ENCODE assay signal across 9 mouse cellular contexts in genomic region chr1:39025142-39025541, GRCm38 (mm10). TPM values are rescaled to one million over a fixed set of nuclear protein-coding genes. Genes with fewer than 3 reads are reported as not detected.
DNase-seq lines count a peak whose midpoint lies in the region; ATAC-seq lines count a peak whose summit lies in the region.
"Had no signal": no experiment of that assay in that cellular context is flagged by ENCODE, and none has a peak within 500 bp of the region (broad histone marks: within the 10 kb centered on the region; RNA-seq: fewer than 3 reads in every experiment).

No protein-coding gene starts in this region.

- no peaks in the 10 kb centered on the region for H3K27me3 ChIP-seq in hindbrain, embryonic 11.5 days (ENCODE audit: control insufficient read depth, insufficient read depth, low read length)
- H3K27me3 ChIP-seq in hindbrain, embryonic 12.5 days, result peaks cover 7% of the 10 kb centered on the region
- 0 out of 2 replicates have a peak, but pooled peaks cover 4% of the 10 kb centered on the region for H3K27me3 ChIP-seq in forebrain, embryonic 12.5 days
- no peaks in the 10 kb centered on the region for H3K27me3 ChIP-seq in midbrain, embryonic 16.5 days (ENCODE audit: control insufficient read depth, insufficient read depth, low read depth, low read length)
- H3K27me3 ChIP-seq: embryonic facial prominence, embryonic 15.5 days had no signal

- H3K4me1 ChIP-seq in hindbrain, embryonic 11.5 days (replicated peaks; ENCODE audit: control insufficient read depth, insufficient read depth, low read length), result no peaks in the 10 kb centered on the region
- peaks cover 11% of the 10 kb centered on the region for H3K4me1 ChIP-seq in hindbrain, embryonic 12.5 days
- H3K4me1 ChIP-seq in forebrain, embryonic 12.5 days, result peaks cover 21% of the 10 kb centered on the region
- peaks cover 15% of the 10 kb centered on the region for H3K4me1 ChIP-seq in midbrain, embryonic 16.5 days (ENCODE audit: control insufficient read depth, insufficient read depth, low read length)

- H3K9me3 ChIP-seq in hindbrain, embryonic 11.5 days (ENCODE audit: control insufficient read depth, low read length), result no peaks in the 10 kb centered on the region
- no peaks in the 10 kb centered on the region for H3K9me3 ChIP-seq in hindbrain, embryonic 12.5 days (replicated peaks)
- H3K9me3 ChIP-seq in forebrain, embryonic 12.5 days, result no peaks in the 10 kb centered on the region
- H3K9me3 ChIP-seq in midbrain, embryonic 16.5 days (replicated peaks; ENCODE audit: control insufficient read depth, low read length, poor library complexity, severe bottlenecking), result no peaks in the 10 kb centered on the region
- H3K9me3 ChIP-seq: embryonic facial prominence, embryonic 15.5 days had no signal

- H3K27ac ChIP-seq in hindbrain, embryonic 11.5 days (ENCODE audit: low read depth, low read length), result no peak overlapping the region
- H3K27ac ChIP-seq in hindbrain, embryonic 12.5 days, result no peak overlapping the region
- H3K27ac ChIP-seq in forebrain, embryonic 12.5 days, result no peak overlapping the region
- peak overlapping the region; percentile 8; the same call in 1 of the 2 replicates for H3K27ac ChIP-seq in midbrain, embryonic 16.5 days (ENCODE audit: low read length)
- H3K27ac ChIP-seq: embryonic facial prominence, embryonic 15.5 days had no signal

- peak; percentile 8 for DNase-seq in hindbrain, embryonic 11.5 days (ENCODE audit: low spot score)
- peak; percentile 31 for DNase-seq in Muller cell, postnatal 12 days (ENCODE audit: inconsistent ontology term)
- no peak for DNase-seq in layer of hippocampus, postnatal 10 days (ENCODE audit: low spot score in 2 of 2)
- no peak for DNase-seq in spleen, postnatal 36 days (ENCODE audit: low spot score in 2 of 2)
- no peak for DNase-seq in left cerebral cortex, postnatal 14 days (ENCODE audit: low spot score in 2 of 2)

- H3K36me3 ChIP-seq in hindbrain, embryonic 11.5 days (ENCODE audit: control insufficient read depth, insufficient read depth, low read length), result no peaks in the 10 kb centered on the region
- H3K36me3 ChIP-seq in hindbrain, embryonic 12.5 days, result no peaks in the 10 kb centered on the region
- H3K36me3 ChIP-seq in forebrain, embryonic 12.5 days (replicated peaks), result no peaks in the 10 kb centered on the region
- H3K36me3 ChIP-seq in midbrain, embryonic 16.5 days (ENCODE audit: control insufficient read depth, insufficient read depth, low read length), result no peaks in the 10 kb centered on the region
- H3K36me3 ChIP-seq: embryonic facial prominence, embryonic 15.5 days had no signal

- H3K4me3 ChIP-seq in hindbrain, embryonic 11.5 days (ENCODE audit: low read depth, low read length), result no peak overlapping the region
- H3K4me3 ChIP-seq in hindbrain, embryonic 12.5 days, result no peak overlapping the region
- H3K4me3 ChIP-seq in forebrain, embryonic 12.5 days (replicated peaks), result no peak overlapping the region
- H3K4me3 ChIP-seq in midbrain, embryonic 16.5 days (ENCODE audit: low read depth, low read length), result no peak overlapping the region
- H3K4me3 ChIP-seq: embryonic facial prominence, embryonic 15.5 days had no signal

- intact Hi-C loops in left cerebral cortex, postnatal 14 days (cut with DNase I), result loop anchor here (5.0 kb wide), 1 partner anchor 72 kb away; no protein-coding TSS in a partner anchor

- 50% methylated on average over 7 of the region's 7 CpGs for WGBS in hindbrain, embryonic 11.5 days
- WGBS in hindbrain, embryonic 12.5 days, result 29% methylated on average over 7 of the region's 7 CpGs
- WGBS in forebrain, embryonic 12.5 days, result 25% methylated on average over 7 of the region's 7 CpGs
- WGBS in midbrain, embryonic 16.5 days, result 13% methylated on average over 7 of the region's 7 CpGs

- no peak for ATAC-seq in hindbrain, embryonic 11.5 days (ENCODE audit: low FRiP score)
- ATAC-seq in hindbrain, embryonic 12.5 days (ENCODE audit: low FRiP score), result no peak
- no peak for ATAC-seq in forebrain, embryonic 12.5 days (ENCODE audit: low FRiP score)
- ATAC-seq in midbrain, embryonic 16.5 days, result peak; percentile 65; the same call in 1 of the 2 replicates

- no peak overlapping the region for H3K9ac ChIP-seq in hindbrain, embryonic 11.5 days (ENCODE audit: low read depth, low read length)
- H3K9ac ChIP-seq in hindbrain, embryonic 12.5 days, result no peak overlapping the region
- no peak overlapping the region for H3K9ac ChIP-seq in forebrain, embryonic 12.5 days
- H3K9ac ChIP-seq in midbrain, embryonic 16.5 days (ENCODE audit: low read depth, low read length), result no peak overlapping the region
- H3K9ac ChIP-seq: embryonic facial prominence, embryonic 15.5 days had no signal

- H3K4me2 ChIP-seq in hindbrain, embryonic 11.5 days (replicated peaks; ENCODE audit: low read depth, low read length), result no peak overlapping the region
- no peak overlapping the region for H3K4me2 ChIP-seq in hindbrain, embryonic 12.5 days (replicated peaks)
- H3K4me2 ChIP-seq in forebrain, embryonic 12.5 days, result peak overlapping the region; percentile 19; the same call in 1 of the 2 replicates
- H3K4me2 ChIP-seq in midbrain, embryonic 16.5 days (ENCODE audit: low read length), result peak overlapping the region; percentile 10
- H3K4me2 ChIP-seq: embryonic facial prominence, embryonic 15.5 days had no signal

RNA-seq across cellular contexts. Expression of gene Pdcl3, which starts 39.7 kb away (rescaled TPM):
- 173 TPM in 2 replicates for polyA plus RNA-seq in hindbrain, embryonic 11.5 days (2014; fragmentation: Nextera tagmentation; extraction: Ambion mirVana)
- polyA plus RNA-seq in hindbrain, embryonic 12.5 days (2016; fragmentation: Nextera tagmentation; extraction: Ambion mirVana), result 168 and 179 TPM in 2 replicates
- 174 and 179 TPM in 2 replicates for polyA plus RNA-seq in forebrain, embryonic 12.5 days (2016; fragmentation: Nextera tagmentation; extraction: Ambion mirVana)
- polyA plus RNA-seq in midbrain, embryonic 16.5 days (2015; fragmentation: Nextera tagmentation; extraction: Ambion mirVana), result 158 and 163 TPM in 2 replicates
- 10 to 100 TPM; 46.3 TPM for total RNA-seq in layer of hippocampus, postnatal 10 days (2021)
- total RNA-seq in left cerebral cortex, postnatal 14 days (2021), result 10 to 100 TPM; 38.2 to 38.4 TPM

Comparison
In these comparisons a context has a peak if more than half of its experiments do, and no peak if none do; other contexts are left out.
1. DNase-seq: peak in hindbrain, embryonic 11.5 days (single experiment) and Muller cell, postnatal 12 days (single experiment); none in layer of hippocampus, postnatal 10 days (0 of 2), spleen, postnatal 36 days (0 of 2) and left cerebral cortex, postnatal 14 days (0 of 2).
2. H3K4me2 ChIP-seq: peak in forebrain, embryonic 12.5 days (single experiment) and midbrain, embryonic 16.5 days (single experiment); none in hindbrain, embryonic 11.5 days (single experiment) and hindbrain, embryonic 12.5 days (single experiment).